Mouse (Mus musculus) heart, postnatal 0 days (tissue): ENCODE measurements around the gene Slc34a2. TPM values are rescaled to one million over a fixed set of nuclear protein-coding genes. Genes with fewer than 3 reads are reported as not detected.

Experiments
- ATAC-seq: fragments of 200-750 bp; cut with Nextera tagmentation; 2 replicates; pipeline ENCODE4 v1.8.0; 2017; ENCODE audit warnings: low read depth, moderate number of reproducible peaks, moderate library complexity; ENCODE audit not compliant: insufficient read depth
- DNase-seq: peaks from one replicate; pipeline ENCODE4 v3.0.0-alpha.2; 2016; ENCODE audit warnings: low spot score
- H3K27ac ChIP-seq: fragments of 300-500 bp; sonication (generic); 2 replicates; pipeline ENCODE4 v1.5.1; 2014; ENCODE audit warnings: low read depth, mild to moderate bottlenecking
- H3K27me3 ChIP-seq: fragments of 300-500 bp; sonication (generic); 2 replicates; pipeline ENCODE4 v1.6.1; 2014; ENCODE audit warnings: low read length, mixed read lengths; ENCODE audit not compliant: control insufficient read depth, insufficient read depth
- H3K36me3 ChIP-seq: fragments of 300-500 bp; sonication (generic); replicated peaks from 2 replicates; pipeline ENCODE4 v1.6.1; 2014; ENCODE audit warnings: low read length, mixed read lengths; ENCODE audit not compliant: control insufficient read depth, insufficient read depth
- H3K4me1 ChIP-seq: fragments of 300-500 bp; sonication (generic); 2 replicates; pipeline ENCODE4 v1.6.1; 2014; ENCODE audit warnings: antibody characterized with exemption; ENCODE audit not compliant: control insufficient read depth, insufficient read depth
- H3K4me2 ChIP-seq: fragments of 300-500 bp; sonication (generic); 2 replicates; pipeline ENCODE4 v1.6.1; 2014; ENCODE audit warnings: low read depth, mild to moderate bottlenecking, low read length, moderate library complexity
- H3K4me3 ChIP-seq: fragments of 300-500 bp; sonication (generic); 2 replicates; pipeline ENCODE4 v1.5.1; 2014; ENCODE audit warnings: low read depth, low read length
- H3K9ac ChIP-seq: fragments of 300-500 bp; sonication (generic); replicated peaks from 2 replicates; pipeline ENCODE4 v1.6.1; 2014; ENCODE audit warnings: low read depth, low read length, mixed read lengths
- H3K9me3 ChIP-seq: fragments of 300-500 bp; sonication (generic); replicated peaks from 2 replicates; pipeline ENCODE4 v1.6.1; 2016; ENCODE audit warnings: low read length; ENCODE audit not compliant: control insufficient read depth
- CTCF ChIP-seq: IDR thresholded peaks from 2 replicates; pipeline ENCODE4 v1.5.1; 2016; ENCODE audit warnings: antibody characterized with exemption, control low read depth, low read depth
- EP300 ChIP-seq: IDR thresholded peaks from 2 replicates; pipeline ENCODE4 v1.6.1; 2016; ENCODE audit warnings: antibody characterized with exemption, low read depth
- WGBS: fragments of 180-500 bp; shearing (Covaris S2); extraction: QIAGEN DNeasy Blood & Tissue Kit; methylation state at CpG from one replicate; pipeline ENCODE4 v1.1.7; 2014; 5-methylcytosine and 5-hydroxymethylcytosine counted together
- polyA plus RNA-seq: library from polyadenylated mRNA; unstranded; fragments of >200 nt; fragmentation: Nextera tagmentation; extraction: Ambion mirVana; gene quantifications from 2 replicates; pipeline ENCODE4 v1.2.1, GENCODE M21; 2015
- total RNA-seq: library from RNA; depleted of rRNA; stranded (reverse); fragments of >200 nt; gene quantifications from 2 replicates; pipeline ENCODE4 v1.2.3, GENCODE M21; 2014; ENCODE audit warnings: low replicate concordance

Slc34a2 gene
- total and polyA plus RNA-seq, 2 experiments from 2014 or later, result 0.19 to 0.34 TPM

GRCm38 (mm10) chr5:53002599-53003203, 35.2 kb upstream of the Slc34a2 start:
- H3K4me2 ChIP-seq, result no peak overlapping the region
- ATAC-seq (no peak), DNase-seq (no peak)
- 0 out of 2 replicates have a peak, but pooled peaks cover 9% of the 10 kb centered on the region for H3K9me3 ChIP-seq
- no peaks in the 10 kb centered on the region for H3K4me1 ChIP-seq
- H3K4me3 ChIP-seq, result no peak overlapping the region
- no peaks in the 10 kb centered on the region for H3K36me3 ChIP-seq
- WGBS, result 78% methylated on average over 8 of the region's 8 CpGs
- H3K27ac ChIP-seq, result no peak overlapping the region
- TF ChIP-seq CTCF, result no peak
- TF ChIP-seq EP300, result no peak
- H3K9ac ChIP-seq, result no peak overlapping the region
- no peaks in the 10 kb centered on the region for H3K27me3 ChIP-seq

GRCm38 (mm10) chr5:53003495-53003894, 34.4 kb upstream of the Slc34a2 start:
- no peak overlapping the region for H3K4me3 ChIP-seq
- ATAC-seq, result no peak
- H3K9ac ChIP-seq, result no peak overlapping the region
- 0 out of 2 replicates have a peak, but pooled peaks cover 9% of the 10 kb centered on the region for H3K9me3 ChIP-seq
- DNase-seq, result no peak
- H3K4me1 ChIP-seq, result no peaks in the 10 kb centered on the region
- no peak overlapping the region for H3K4me2 ChIP-seq
- TF ChIP-seq EP300 (no peak), CTCF (no peak)
- H3K27me3 ChIP-seq, result no peaks in the 10 kb centered on the region
- 84% methylated on average over 4 of the region's 4 CpGs for WGBS
- no peaks in the 10 kb centered on the region for H3K36me3 ChIP-seq
- no peak overlapping the region for H3K27ac ChIP-seq

- ATAC-seq, result no peak
- TF ChIP-seq CTCF (no peak), EP300 (no peak)
- no peak overlapping the region for H3K4me3 ChIP-seq
- no peaks in the 10 kb centered on the region for H3K27me3 ChIP-seq
- WGBS, result 86% methylated on average over 3 of the region's 3 CpGs
- no peaks in the 10 kb centered on the region for H3K36me3 ChIP-seq
- H3K9me3 ChIP-seq, result 0 out of 2 replicates have a peak, but pooled peaks cover 9% of the 10 kb centered on the region
- DNase-seq, result no peak
- H3K9ac ChIP-seq, result no peak overlapping the region
- H3K27ac ChIP-seq, result no peak overlapping the region
- H3K4me2 ChIP-seq, result no peak overlapping the region
- H3K4me1 ChIP-seq, result no peaks in the 10 kb centered on the region
Observed at GRCm38 (mm10) chr5:53003981-53004380, 33.9 kb upstream of the Slc34a2 start.

GRCm38 (mm10) chr5:53009027-53009769, 28.7 kb upstream of the Slc34a2 start:
- no peak overlapping the region for H3K9ac ChIP-seq
- DNase-seq (no peak), ATAC-seq (no peak)
- no peaks in the 10 kb centered on the region for H3K36me3 ChIP-seq
- no peak overlapping the region for H3K27ac ChIP-seq
- H3K4me2 ChIP-seq, result no peak overlapping the region
- 0 out of 2 replicates have a peak, but pooled peaks cover 9% of the 10 kb centered on the region for H3K9me3 ChIP-seq
- no peak overlapping the region for H3K4me3 ChIP-seq
- no peaks in the 10 kb centered on the region for H3K4me1 ChIP-seq
- TF ChIP-seq CTCF, result no peak
- no peak for TF ChIP-seq EP300
- WGBS, result 66% methylated on average over 8 of the region's 8 CpGs
- H3K27me3 ChIP-seq, result no peaks in the 10 kb centered on the region

- Histone ChIP-seq H3K27ac (no peak overlapping the region), H3K36me3 (no peaks in the 10 kb centered on the region), H3K9me3 (0 out of 2 replicates have a peak, but pooled peaks cover 9% of the 10 kb centered on the region), H3K4me3 (no peak overlapping the region), H3K27me3 (no peaks in the 10 kb centered on the region), H3K4me2 (no peak overlapping the region), H3K9ac (no peak overlapping the region), H3K4me1 (no peaks in the 10 kb centered on the region)
- TF ChIP-seq CTCF (no peak), EP300 (no peak)
- no peak for ATAC-seq
- 79% methylated on average over 4 of the region's 4 CpGs for WGBS
- no peak for DNase-seq
Observed at GRCm38 (mm10) chr5:53009770-53010133, 28.1 kb upstream of the Slc34a2 start.
